Comparison of ENCODE assay signal across 19 mouse cellular contexts in genomic region chr2:179536762-179537161, GRCm38 (mm10).
DNase-seq lines count a peak whose midpoint lies in the region; ATAC-seq and TF ChIP-seq lines count a peak whose summit lies in the region.
"Had no signal": no experiment of that assay in that cellular context is flagged by ENCODE, and none has a peak within 500 bp of the region (broad histone marks: within the 10 kb centered on the region; RNA-seq: fewer than 3 reads in every experiment).

No protein-coding gene starts in this region.

- no peak overlapping the region for H3K4me2 ChIP-seq in midbrain, postnatal 0 days (ENCODE audit: low read depth, low read length, poor library complexity, severe bottlenecking)
- H3K4me2 ChIP-seq in forebrain, embryonic 15.5 days (replicated peaks), result no peak overlapping the region
- H3K4me2 ChIP-seq in hindbrain, embryonic 16.5 days (ENCODE audit: low read length), result no peak overlapping the region
- no peak overlapping the region for H3K4me2 ChIP-seq in neural tube, embryonic 15.5 days
- H3K4me2 ChIP-seq: embryonic facial prominence, embryonic 15.5 days; heart, embryonic 13.5 days; liver, embryonic 12.5 days; lung, embryonic 14.5 days had no signal

- H3K27me3 ChIP-seq in midbrain, embryonic 10.5 days (ENCODE audit: low read depth, poor library complexity, severe bottlenecking), result peaks cover 43% of the 10 kb centered on the region
- no peaks in the 10 kb centered on the region for H3K27me3 ChIP-seq in midbrain, postnatal 0 days (ENCODE audit: insufficient read depth, low read length)
- no peaks in the 10 kb centered on the region for H3K27me3 ChIP-seq in forebrain, embryonic 15.5 days
- no peaks in the 10 kb centered on the region; the same call in 1 of the 2 replicates for H3K27me3 ChIP-seq in hindbrain, embryonic 16.5 days (replicated peaks; ENCODE audit: control insufficient read depth, insufficient read depth, low read length)
- H3K27me3 ChIP-seq in neural tube, embryonic 15.5 days (replicated peaks), result no peaks in the 10 kb centered on the region

- H3K4me3 ChIP-seq in midbrain, embryonic 10.5 days, result no peak overlapping the region
- H3K4me3 ChIP-seq in midbrain, postnatal 0 days (ENCODE audit: low read depth, low read length), result no peak overlapping the region
- no peak overlapping the region for H3K4me3 ChIP-seq in forebrain, embryonic 15.5 days
- no peak overlapping the region for H3K4me3 ChIP-seq in hindbrain, embryonic 16.5 days (ENCODE audit: low read length)
- H3K4me3 ChIP-seq in neural tube, embryonic 15.5 days (replicated peaks), result no peak overlapping the region
- H3K4me3 ChIP-seq: embryonic facial prominence, embryonic 15.5 days; heart, embryonic 13.5 days; kidney, embryonic 15.5 days; limb, embryonic 12.5 days; liver, embryonic 12.5 days; neural tube, embryonic 12.5 days had no signal

- peaks cover 61% of the 10 kb centered on the region for H3K4me1 ChIP-seq in midbrain, embryonic 10.5 days
- H3K4me1 ChIP-seq in midbrain, postnatal 0 days (ENCODE audit: insufficient read depth, low read length), result peaks cover 13% of the 10 kb centered on the region
- H3K4me1 ChIP-seq in forebrain, embryonic 15.5 days, result peaks cover 61% of the 10 kb centered on the region
- peaks cover 28% of the 10 kb centered on the region for H3K4me1 ChIP-seq in hindbrain, embryonic 16.5 days (ENCODE audit: control insufficient read depth, insufficient read depth, low read depth, low read length)
- H3K4me1 ChIP-seq in neural tube, embryonic 15.5 days, result peaks cover 44% of the 10 kb centered on the region
- H3K4me1 ChIP-seq: heart, embryonic 13.5 days; liver, embryonic 12.5 days had no signal

- H3K27ac ChIP-seq in midbrain, embryonic 10.5 days (replicated peaks), result peak overlapping the region; percentile 57
- no peak overlapping the region for H3K27ac ChIP-seq in midbrain, postnatal 0 days (ENCODE audit: low read depth, low read length)
- H3K27ac ChIP-seq in forebrain, embryonic 15.5 days (replicated peaks), result peak overlapping the region; percentile 82
- peak overlapping the region; percentile 69 for H3K27ac ChIP-seq in hindbrain, embryonic 16.5 days (ENCODE audit: low read depth, low read length)
- H3K27ac ChIP-seq in neural tube, embryonic 15.5 days (replicated peaks), result 0 out of 2 replicates have a peak overlapping the region, but pooled peaks have one; percentile 37
- H3K27ac ChIP-seq: embryonic facial prominence, embryonic 15.5 days; heart, embryonic 13.5 days; limb, embryonic 12.5 days; liver, embryonic 12.5 days; macrophage had no signal

- H3K9me3 ChIP-seq in midbrain, embryonic 10.5 days (replicated peaks), result no peaks in the 10 kb centered on the region
- no peaks in the 10 kb centered on the region for H3K9me3 ChIP-seq in midbrain, postnatal 0 days (ENCODE audit: low read length)
- H3K9me3 ChIP-seq in forebrain, embryonic 15.5 days, result no peaks in the 10 kb centered on the region
- H3K9me3 ChIP-seq in hindbrain, embryonic 16.5 days (ENCODE audit: control insufficient read depth, low read length), result no peaks in the 10 kb centered on the region
- no peaks in the 10 kb centered on the region for H3K9me3 ChIP-seq in neural tube, embryonic 15.5 days (replicated peaks)
- H3K9me3 ChIP-seq: embryonic facial prominence, embryonic 15.5 days; kidney, embryonic 15.5 days; limb, embryonic 12.5 days; neural tube, embryonic 12.5 days had no signal

- no peaks in the 10 kb centered on the region for H3K36me3 ChIP-seq in midbrain, embryonic 10.5 days
- no peaks in the 10 kb centered on the region for H3K36me3 ChIP-seq in midbrain, postnatal 0 days (ENCODE audit: insufficient read depth, low read length)
- no peaks in the 10 kb centered on the region for H3K36me3 ChIP-seq in forebrain, embryonic 15.5 days
- no peaks in the 10 kb centered on the region for H3K36me3 ChIP-seq in hindbrain, embryonic 16.5 days (ENCODE audit: control insufficient read depth, insufficient read depth, low read length)
- no peaks in the 10 kb centered on the region for H3K36me3 ChIP-seq in neural tube, embryonic 15.5 days
- H3K36me3 ChIP-seq: embryonic facial prominence, embryonic 15.5 days; heart, embryonic 13.5 days; kidney, embryonic 15.5 days; limb, embryonic 12.5 days; liver, embryonic 12.5 days; neural tube, embryonic 12.5 days had no signal

- no peak for DNase-seq in midbrain, embryonic 10.5 days (ENCODE audit: low spot score)
- no peak for DNase-seq in midbrain, postnatal 0 days (ENCODE audit: low spot score)
- no peak for DNase-seq in T-cell, adult 2 months (ENCODE audit: low spot score)
- DNase-seq: adrenal gland, adult 8-10 months; heart, adult 11 months; lung, embryonic 14.5 days; thymus, postnatal 36 days had no signal

- no peak for ATAC-seq in midbrain, postnatal 0 days (ENCODE audit: low FRiP score)
- no peak for ATAC-seq in forebrain, embryonic 15.5 days (replicated peaks)
- no peak for ATAC-seq in hindbrain, embryonic 16.5 days
- no peak for ATAC-seq in neural tube, embryonic 15.5 days (ENCODE audit: low FRiP score)
- no peak for ATAC-seq in megakaryocyte, adult 5-6 weeks (ENCODE audit: poor library complexity, severe bottlenecking)
- ATAC-seq: intestine, embryonic 16.5 days; liver, embryonic 12.5 days had no signal

- no peak for TF ChIP-seq CTCF in midbrain, postnatal 0 days (IDR thresholded peaks at IDR 0.05)

- no peak overlapping the region for H3K9ac ChIP-seq in midbrain, postnatal 0 days (replicated peaks; ENCODE audit: low read length, poor library complexity, severe bottlenecking)
- H3K9ac ChIP-seq in forebrain, embryonic 15.5 days (replicated peaks), result no peak overlapping the region
- H3K9ac ChIP-seq in hindbrain, embryonic 16.5 days (ENCODE audit: low read depth, low read length), result no peak overlapping the region
- no peak overlapping the region for H3K9ac ChIP-seq in neural tube, embryonic 15.5 days (replicated peaks)
- H3K9ac ChIP-seq: embryonic facial prominence, embryonic 15.5 days; heart, embryonic 13.5 days; kidney, embryonic 15.5 days; limb, embryonic 12.5 days; liver, embryonic 12.5 days; lung, embryonic 14.5 days; neural tube, embryonic 12.5 days had no signal

- WGBS in midbrain, embryonic 10.5 days, result 5% methylated on average over 2 of the region's 2 CpGs
- 22% methylated on average over 2 of the region's 2 CpGs for WGBS in midbrain, postnatal 0 days
- 8% methylated on average over 2 of the region's 2 CpGs for WGBS in forebrain, embryonic 15.5 days
- whole genome bisulfite sequencing in hindbrain, embryonic 16.5 days, result 10% methylated on average over 2 of the region's 2 CpGs
- 13% methylated on average over 2 of the region's 2 CpGs for WGBS in neural tube, embryonic 15.5 days
